Mouse (Mus musculus) olfactory bulb, adult 2 months (tissue): ENCODE data around the gene Usmg5.

Experiments
- CTCF ChIP-seq: fragments of 200-500 bp; IDR thresholded peaks from 2 replicates; pipeline ENCODE4 v1.5.1; 2012; ENCODE audit warnings: low read depth, mild to moderate bottlenecking, low read length, moderate library complexity; ENCODE audit not compliant: insufficient read depth
- POLR2A ChIP-seq: fragments of 200-500 bp; IDR thresholded peaks from 2 replicates; pipeline ENCODE4 v1.6.1; 2012; ENCODE audit warnings: mild to moderate bottlenecking, low read depth, low read length, moderate library complexity; ENCODE audit not compliant: insufficient read depth

DNA sequence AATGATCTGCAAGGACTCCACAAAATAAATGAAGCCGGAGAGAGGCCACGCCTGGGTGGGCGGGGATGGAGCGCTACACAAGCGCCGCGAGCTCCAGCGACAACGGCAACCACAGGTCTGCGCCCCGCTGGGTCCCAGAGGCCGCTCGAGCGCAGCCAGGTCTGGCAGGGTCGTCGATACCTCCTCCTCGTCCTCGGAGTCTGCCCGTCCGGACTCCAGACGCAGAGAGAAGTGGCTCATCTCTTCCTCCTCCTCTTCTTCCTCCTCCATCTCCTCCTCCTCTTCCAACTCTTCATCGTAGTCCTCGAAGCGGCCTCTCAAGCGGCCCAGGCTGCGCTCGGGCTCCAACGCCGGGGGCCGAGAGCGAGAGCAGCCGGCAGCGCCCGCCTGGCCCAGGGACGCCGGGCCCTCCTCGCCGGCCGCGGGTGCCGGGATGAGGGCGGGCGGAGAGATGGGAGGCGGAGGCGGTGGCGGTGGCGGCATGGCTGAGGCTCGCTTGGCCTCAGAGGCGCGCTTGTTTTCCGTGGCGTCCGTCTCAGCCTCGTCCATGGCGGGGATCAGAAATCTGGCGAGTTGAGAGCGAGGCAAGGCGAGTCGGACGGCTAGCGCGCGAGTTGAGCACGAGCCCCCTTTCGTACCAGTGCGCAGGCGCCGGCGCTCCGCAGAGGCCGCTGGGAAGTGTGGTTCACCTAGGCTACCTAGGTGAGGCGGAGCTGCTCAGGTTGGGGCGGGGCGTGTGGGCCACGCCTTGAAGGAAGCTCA lies 40.0 kb downstream of the Usmg5 start, which contains the start of gene Pcgf6:
- TF ChIP-seq POLR2A (0 out of 2 replicates have a peak, but pooled peaks have one; percentile 27), CTCF (peak; percentile 28; the same call in 1 of the 2 replicates)
